Mouse (Mus musculus) WW6 (cell line): ENCODE data around the gene 4930583I09Rik.

Experiments
- DNase-seq: peaks from one replicate; pipeline ENCODE4 v3.0.0-alpha.2; 2013; ENCODE audit warnings: low read depth, low spot score

4930583I09Rik gene

GRCm38 (mm10) chr17:64835928-64836327 is at the start of gene 4930583I09Rik:
4930583I09Rik (minus strand) TSS chr17:64836071.
- DNase-seq, result no peak

GRCm38 (mm10) chr17:64876111-64876510 is 40.2 kb upstream of the 4930583I09Rik start:
- DNase-seq, result no peak

- DNase-seq, result peak; percentile 29
Observed at GRCm38 (mm10) chr17:64873651-64874072, 37.8 kb upstream of the 4930583I09Rik start.

- DNase-seq, result no peak
Observed at GRCm38 (mm10) chr17:64863817-64864216, 27.9 kb upstream of the 4930583I09Rik start.

GRCm38 (mm10) chr17:64860963-64861362 is 25.1 kb upstream of the 4930583I09Rik start:
- no peak for DNase-seq

GRCm38 (mm10) chr17:64858848-64859247 is 23.0 kb upstream of the 4930583I09Rik start:
- DNase-seq, result no peak

GRCm38 (mm10) chr17:64848031-64848430 is 12.2 kb upstream of the 4930583I09Rik start:
- no peak for DNase-seq

- no peak for DNase-seq
Observed at GRCm38 (mm10) chr17:64846654-64847053, 10.8 kb upstream of the 4930583I09Rik start.

GRCm38 (mm10) chr17:64836892-64837291 is 1.0 kb upstream of the 4930583I09Rik start:
- no peak for DNase-seq

GRCm38 (mm10) chr17:64836352-64836751 is 481 bp upstream of the 4930583I09Rik start:
- no peak for DNase-seq

- DNase-seq, result no peak
Observed at GRCm38 (mm10) chr17:64833906-64834490, 1.9 kb downstream of the 4930583I09Rik start.

GRCm38 (mm10) chr17:64833071-64833470 is 2.8 kb downstream of the 4930583I09Rik start:
- no peak for DNase-seq

- no peak for DNase-seq
Observed at GRCm38 (mm10) chr17:64827482-64827881, 8.4 kb downstream of the 4930583I09Rik start.

GRCm38 (mm10) chr17:64826843-64827242 is 9.0 kb downstream of the 4930583I09Rik start:
- DNase-seq, result no peak

GRCm38 (mm10) chr17:64822561-64822960 is 13.3 kb downstream of the 4930583I09Rik start:
- DNase-seq, result no peak

GRCm38 (mm10) chr17:64820841-64821593 is 14.9 kb downstream of the 4930583I09Rik start:
- DNase-seq, result no peak

GRCm38 (mm10) chr17:64816298-64816697 is 19.6 kb downstream of the 4930583I09Rik start:
- no peak for DNase-seq

- no peak for DNase-seq
Observed at GRCm38 (mm10) chr17:64815806-64816205, 20.1 kb downstream of the 4930583I09Rik start.

- DNase-seq, result no peak
Observed at GRCm38 (mm10) chr17:64813568-64813967, 22.3 kb downstream of the 4930583I09Rik start.

GRCm38 (mm10) chr17:64806035-64806589 is 29.8 kb downstream of the 4930583I09Rik start:
- DNase-seq, result no peak

GRCm38 (mm10) chr17:64804375-64805124 is 31.3 kb downstream of the 4930583I09Rik start:
- DNase-seq, result no peak

- no peak for DNase-seq
Observed at GRCm38 (mm10) chr17:64802956-64803275, 33.0 kb downstream of the 4930583I09Rik start.
